Mouse (Mus musculus) ovary, postnatal 36 days (tissue): ENCODE results near the gene Rdh19.
"Not testable (repeated sequence)": the region's sequence is repeated elsewhere in the genome, so short reads cannot be mapped to it uniquely, and the experiment has no call there.

Experiments
- DNase-seq: peaks from one replicate; pipeline ENCODE4 v3.0.0; 2022; ENCODE audit warnings: low spot score, mixed read lengths

The Rdh19 gene

GRCm38 (mm10) chr10:127849628-127850027, at the start of gene Rdh19:
Gene Rdh19, plus strand, starts transcription at chr10:127849928.
- no peak for DNase-seq

DNA sequence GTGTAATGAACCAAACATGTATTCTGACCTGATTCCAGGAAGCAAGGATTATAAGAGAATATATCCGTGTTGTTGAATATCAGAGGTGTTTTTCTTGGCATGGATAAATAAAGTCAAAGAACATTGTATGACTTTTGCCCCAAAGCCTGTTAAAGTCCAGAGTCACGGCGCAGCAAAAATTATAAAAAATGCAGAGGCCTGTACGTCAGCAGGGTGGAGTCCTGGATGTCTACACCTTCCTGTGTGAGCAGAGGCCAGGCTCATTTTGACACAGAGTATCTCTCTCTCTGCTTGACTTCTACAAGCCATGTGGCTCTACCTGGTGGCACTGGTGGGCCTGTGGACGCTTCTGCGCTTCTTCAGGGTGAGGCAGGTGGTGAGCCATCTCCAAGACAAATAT, 48.8 kb upstream of the Rdh19 start, which contains the start of gene Rdh16:
Gene Rdh16, plus strand, starts transcription at position 262 of the 400 bp plus-strand sequence.
- DNase-seq: no peak

DNA sequence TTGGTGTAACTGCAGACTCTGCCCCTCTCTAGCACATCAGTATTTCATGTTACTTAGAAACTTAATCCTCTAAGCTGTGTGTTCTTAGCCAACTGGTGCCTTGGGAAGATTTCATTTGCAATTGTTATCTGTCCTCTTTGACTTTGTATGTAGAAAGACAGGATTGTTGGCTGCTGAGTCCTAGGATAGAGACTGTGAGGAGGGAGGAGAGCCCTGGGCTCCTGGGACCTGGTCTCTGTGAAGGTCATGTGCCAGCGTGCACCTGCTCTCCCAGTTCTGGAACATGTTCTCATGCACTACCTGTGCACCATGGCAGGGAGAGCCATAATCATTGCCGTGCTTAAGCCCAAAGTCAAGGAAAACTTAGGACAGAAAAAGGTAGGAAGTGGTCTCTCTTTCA, 48.1 kb upstream of the Rdh19 start:
- DNase-seq: no peak

DNA sequence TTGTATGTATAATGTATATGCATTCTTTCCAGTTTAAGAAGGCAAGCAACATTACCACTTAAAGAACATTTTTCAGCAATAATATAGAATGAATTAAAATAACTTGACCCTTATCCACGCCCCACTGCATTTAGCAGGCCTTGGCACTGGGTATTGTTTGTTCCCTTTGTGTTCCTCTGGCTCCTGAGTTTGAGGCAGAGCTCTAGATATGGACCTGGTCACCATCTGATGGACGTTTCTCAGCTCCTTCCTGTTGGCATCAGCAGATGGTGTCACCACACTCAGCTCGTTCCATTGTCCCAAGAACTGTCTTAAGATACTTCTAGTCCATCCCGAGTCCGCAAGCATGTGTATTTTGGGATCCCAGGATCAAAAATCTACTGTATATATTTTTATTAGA, 47.5 kb upstream of the Rdh19 start:
- DNase-seq: no peak

GRCm38 (mm10) chr10:127804416-127804815, 45.3 kb upstream of the Rdh19 start:
- no peak for DNase-seq

DNA sequence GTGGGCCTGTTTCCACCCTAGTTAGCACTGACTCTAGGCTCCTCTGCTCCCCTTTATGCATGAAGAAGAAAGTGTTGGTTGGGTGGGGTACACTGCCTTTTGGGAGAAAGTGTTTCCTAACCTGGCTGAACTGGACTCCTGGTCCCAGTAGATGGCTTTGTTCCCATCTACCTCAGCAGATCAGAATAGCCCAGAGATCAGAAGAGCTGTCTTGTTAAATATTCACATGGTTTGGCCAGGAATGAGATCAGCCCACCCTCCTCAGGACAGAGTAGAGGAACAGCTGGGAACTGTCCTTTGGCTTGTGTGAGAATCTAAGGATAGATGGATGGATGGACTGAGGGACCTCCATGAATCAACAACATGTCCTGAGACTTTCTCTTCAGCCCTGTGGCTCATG, 33.8 kb upstream of the Rdh19 start:
- DNase-seq: no peak

- not testable (repeated sequence) for DNase-seq
Observed at GRCm38 (mm10) chr10:127817268-127817910, 32.3 kb upstream of the Rdh19 start.

GRCm38 (mm10) chr10:127821806-127822205, 27.9 kb upstream of the Rdh19 start:
- not testable (repeated sequence) for DNase-seq

DNA sequence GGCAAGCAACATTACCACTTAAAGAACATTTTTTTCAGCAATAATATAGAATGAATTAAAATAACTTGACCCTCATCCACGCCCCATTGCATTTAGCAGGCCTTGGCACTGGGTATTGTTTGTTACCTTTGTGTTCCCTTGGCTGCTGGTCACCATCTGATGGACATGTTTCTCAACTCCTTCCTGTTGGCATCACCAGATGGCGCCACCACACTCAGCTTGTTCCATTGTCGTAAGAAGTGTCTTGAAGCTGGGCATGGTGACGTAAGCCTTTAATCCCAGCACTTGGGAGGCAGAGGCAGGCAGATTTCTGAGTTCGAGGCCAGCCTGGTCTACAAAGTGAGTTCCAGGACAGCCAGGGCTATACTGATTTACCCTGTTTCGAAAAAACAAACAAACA, 24.3 kb upstream of the Rdh19 start:
- DNase-seq: peak; percentile 8

- DNase-seq: no peak
Observed at GRCm38 (mm10) chr10:127829121-127829520, 20.6 kb upstream of the Rdh19 start.

- not testable (repeated sequence) for DNase-seq
Observed at GRCm38 (mm10) chr10:127834186-127834585, 15.5 kb upstream of the Rdh19 start.

GRCm38 (mm10) chr10:127835292-127835691, 14.4 kb upstream of the Rdh19 start:
- DNase-seq: no peak

DNA sequence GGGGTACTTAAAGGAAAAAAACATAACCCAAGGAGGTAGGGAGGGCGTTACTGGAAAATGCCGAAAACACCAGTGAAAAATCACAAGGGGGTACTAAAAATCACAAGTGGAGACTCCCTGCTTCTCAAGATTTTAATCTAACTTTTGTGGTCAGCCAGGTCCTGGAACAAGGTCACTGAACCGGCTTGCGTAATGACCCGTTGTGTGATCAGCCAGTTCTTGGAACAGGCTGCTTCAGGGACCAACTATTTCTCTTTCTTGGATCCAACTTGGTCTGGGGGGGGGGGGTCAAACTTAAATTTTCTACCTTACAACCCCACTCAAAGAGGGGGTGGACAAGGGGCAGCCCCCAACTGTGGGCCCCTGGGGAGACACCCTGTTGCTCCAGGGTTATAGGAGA, 11.9 kb upstream of the Rdh19 start:
- DNase-seq: not testable (repeated sequence)

- DNase-seq: no peak
Observed at GRCm38 (mm10) chr10:127838539-127838938, 11.2 kb upstream of the Rdh19 start.

DNA sequence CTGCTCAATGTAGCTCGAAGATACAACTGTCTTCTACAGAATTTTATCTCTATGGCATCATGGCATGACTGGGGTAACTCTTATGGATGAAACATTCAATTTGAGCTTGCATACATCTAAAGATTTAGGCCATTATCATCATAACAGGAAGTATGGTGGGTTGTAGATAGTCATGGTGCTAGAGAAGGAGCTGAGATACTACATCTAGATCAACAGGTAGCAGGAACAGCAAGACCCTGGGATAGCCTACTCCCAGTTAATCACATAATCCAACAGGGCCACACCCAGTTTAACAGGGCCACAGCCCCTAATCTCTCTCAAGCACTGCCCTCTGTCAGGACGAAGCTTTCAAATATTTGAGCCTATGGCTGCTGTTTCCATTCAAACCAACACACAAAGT, 9.0 kb upstream of the Rdh19 start:
- no peak for DNase-seq

GRCm38 (mm10) chr10:127845945-127846344, 3.8 kb upstream of the Rdh19 start:
- not testable (repeated sequence) for DNase-seq

DNA sequence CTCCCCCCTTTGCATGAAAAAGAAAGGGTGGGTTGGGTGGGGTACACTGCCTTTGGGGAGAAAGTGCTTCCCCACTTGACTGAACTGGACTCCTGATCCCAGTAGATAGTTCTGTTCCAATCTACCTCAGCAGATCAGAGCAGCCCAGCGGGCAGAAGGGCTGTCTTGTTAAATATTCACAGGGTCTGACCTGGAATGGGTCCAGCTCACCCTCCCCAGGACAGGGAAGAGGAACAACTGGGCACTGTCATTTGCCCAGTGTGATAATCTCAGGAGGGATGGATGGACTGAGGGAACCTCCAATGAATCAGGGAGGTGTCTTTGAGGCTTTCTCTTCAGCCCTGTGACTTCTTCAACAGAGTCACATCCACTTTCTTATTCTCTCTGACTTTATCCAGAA, 1.6 kb upstream of the Rdh19 start:
- DNase-seq: no peak

GRCm38 (mm10) chr10:127856376-127856775, 6.6 kb downstream of the Rdh19 start:
- DNase-seq: no peak

DNA sequence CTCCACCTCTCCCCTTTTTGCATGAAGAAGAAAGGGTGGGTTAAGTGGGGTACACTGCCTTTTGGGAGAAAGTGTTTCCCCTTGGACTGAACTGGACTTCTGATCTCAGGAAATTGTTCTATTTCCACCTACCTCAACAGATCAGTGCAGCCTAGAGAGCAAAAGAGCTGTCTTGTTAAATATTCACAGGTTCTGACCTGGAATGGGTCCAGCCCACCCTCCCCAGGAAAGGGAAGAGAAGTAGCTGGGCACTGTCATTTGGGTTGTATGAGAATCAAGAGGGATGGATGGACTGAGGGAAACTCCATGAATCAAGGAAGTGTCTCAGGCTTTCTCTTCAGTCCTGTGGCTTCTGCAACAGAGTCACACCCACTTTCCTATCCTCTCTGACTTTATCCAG, 15.2 kb downstream of the Rdh19 start:
- no peak for DNase-seq

DNA sequence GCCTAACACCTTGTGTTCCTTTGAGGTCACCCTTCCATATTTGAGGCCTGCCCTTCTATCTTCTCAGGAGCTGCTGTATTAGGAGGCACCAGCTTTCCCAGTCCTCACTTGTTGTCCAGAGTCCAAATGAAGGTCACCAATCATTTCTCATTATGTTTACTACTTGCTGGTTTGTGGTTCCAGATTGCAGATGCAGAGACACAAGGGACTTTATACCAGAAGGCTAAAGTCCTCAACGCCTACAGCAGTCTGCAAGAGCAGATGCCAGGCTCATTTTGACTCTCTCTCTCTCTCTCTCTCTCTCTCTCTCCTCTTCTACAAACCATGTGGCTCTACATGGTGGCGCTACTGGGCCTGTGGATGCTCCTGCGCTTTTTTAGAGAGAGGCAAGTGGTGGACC, 16.5 kb downstream of the Rdh19 start, which contains the start of gene Rdh16f2:
Gene Rdh16f2, plus strand, starts transcription at position 243 of the 400 bp plus-strand sequence.
- DNase-seq: no peak

DNA sequence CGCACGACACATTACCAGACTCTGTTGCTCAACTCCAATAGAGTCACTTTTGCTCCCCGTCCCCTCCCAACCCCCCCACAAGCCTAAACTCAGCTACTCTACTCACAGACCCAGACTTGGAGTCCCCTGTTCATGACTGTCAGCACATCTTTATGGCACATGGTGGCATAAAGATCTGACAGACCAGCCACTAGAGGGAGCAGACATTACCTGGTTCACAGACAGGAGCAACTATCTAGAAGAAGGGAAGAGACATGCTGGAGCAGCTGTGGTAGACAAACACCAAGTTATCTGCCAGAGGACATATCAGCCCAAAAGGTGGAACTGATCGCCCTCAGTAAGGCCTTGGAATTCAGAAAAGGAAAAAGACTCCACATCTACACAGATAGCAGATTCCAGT, 22.8 kb downstream of the Rdh19 start:
- DNase-seq: no peak

GRCm38 (mm10) chr10:127877681-127878080, 28.0 kb downstream of the Rdh19 start:
- DNase-seq: no peak

- DNase-seq: no peak
Observed at GRCm38 (mm10) chr10:127878262-127879057, 28.7 kb downstream of the Rdh19 start.
